In the genomic region with DNA sequence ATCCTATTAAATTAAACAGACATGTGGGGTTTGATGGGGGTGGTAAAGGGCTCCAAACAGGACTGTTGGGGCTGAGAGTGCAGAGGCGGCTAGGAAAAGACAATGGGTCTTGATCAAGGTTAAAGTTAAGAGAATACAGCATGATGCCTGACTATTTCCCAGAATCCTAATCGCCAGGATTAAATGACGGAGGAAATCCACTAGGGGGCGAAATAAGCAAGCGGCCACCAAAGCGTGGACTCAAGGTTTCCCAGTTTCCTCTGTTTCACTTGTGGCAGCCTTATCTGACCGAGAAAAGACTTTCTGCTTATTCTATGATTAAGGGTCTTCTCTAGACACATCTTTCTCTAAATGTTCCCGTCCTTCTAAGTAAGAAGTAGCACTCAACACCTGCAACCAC, we compare ENCODE assay signal across 8 mouse cellular contexts. TPM values are rescaled to one million over a fixed set of nuclear protein-coding genes. Genes with fewer than 3 reads are reported as not detected.
DNase-seq lines count a peak whose midpoint lies in the region; ATAC-seq and TF ChIP-seq lines count a peak whose summit lies in the region.

No protein-coding gene starts in this region.

- no peak overlapping the region for H3K4me2 ChIP-seq in liver, embryonic 12.5 days

- H3K4me3 ChIP-seq in liver, adult 2 months (ENCODE audit: insufficient read depth, low read depth, low read length) = no peak overlapping the region
- no peak overlapping the region for H3K4me3 ChIP-seq in liver, embryonic 12.5 days
- H3K4me3 ChIP-seq in cortical plate, adult 2 months (ENCODE audit: insufficient read depth, low read length) = no peak overlapping the region
- H3K4me3 ChIP-seq in thymus, adult 2 months (ENCODE audit: control insufficient read depth, insufficient read depth, low read length) = no peak overlapping the region

- DNase-seq in CD4-positive, CD25-positive, alpha-beta regulatory T cell, adult 2 months (ENCODE audit: low read depth, low spot score) = peak; percentile 5
- DNase-seq in liver, adult 2 months (ENCODE audit: extremely low read depth, low read depth, low spot score) = peak; percentile 5
- DNase-seq in gastrocnemius, postnatal 10 days = no peak
- DNase-seq in thymus, adult 2 months = no peak

- H3K79me2 ChIP-seq in liver, adult 2 months (ENCODE audit: control insufficient read depth, insufficient read depth, low read length) = no peaks in the 10 kb centered on the region

- H3K9me3 ChIP-seq in liver, embryonic 12.5 days (replicated peaks) = no peaks in the 10 kb centered on the region

- H3K27ac ChIP-seq in liver, adult 2 months (replicated peaks; ENCODE audit: insufficient read depth, low read depth, low read length) = no peak overlapping the region
- H3K27ac ChIP-seq in liver, embryonic 12.5 days = no peak overlapping the region
- H3K27ac ChIP-seq in cortical plate, adult 2 months (ENCODE audit: insufficient read depth, low read length) = no peak overlapping the region
- no peak overlapping the region for H3K27ac ChIP-seq in thymus, adult 2 months (ENCODE audit: control insufficient read depth, insufficient read depth, low read length)

- no peaks in the 10 kb centered on the region for H3K36me3 ChIP-seq in liver, adult 2 months (ENCODE audit: control insufficient read depth, insufficient read depth, low read length)
- H3K36me3 ChIP-seq in liver, embryonic 12.5 days = no peaks in the 10 kb centered on the region
- H3K36me3 ChIP-seq in thymus, adult 2 months (ENCODE audit: control insufficient read depth, insufficient read depth, low read length) = no peaks in the 10 kb centered on the region

- no peak overlapping the region for H3K9ac ChIP-seq in liver, adult 2 months (ENCODE audit: low read depth, low read length)
- no peak overlapping the region for H3K9ac ChIP-seq in liver, embryonic 12.5 days

- WGBS in liver, adult 2 months = 18% methylated on average over 8 of the region's 8 CpGs
- 13% methylated on average over 8 of the region's 8 CpGs for WGBS in liver, embryonic 12.5 days (ENCODE audit: insufficient replicate concordance)
- 23% methylated on average over 8 of the region's 8 CpGs for WGBS in thymus, adult 2 months

- no peak for TF ChIP-seq POLR2A in liver, adult 2 months (IDR thresholded peaks at IDR 0.05; ENCODE audit: extremely low read depth, insufficient read depth, low read length)
- no peak for TF ChIP-seq POLR2A in cortical plate, adult 2 months (IDR thresholded peaks at IDR 0.05; ENCODE audit: extremely low read depth, insufficient read depth, low read length)
- no peak for TF ChIP-seq POLR2A in thymus, adult 2 months (IDR thresholded peaks at IDR 0.05; ENCODE audit: control insufficient read depth, extremely low read depth, insufficient read depth, low read length, poor library complexity)

- peak; percentile 50 for TF ChIP-seq CTCF in liver, adult 2 months (IDR thresholded peaks at IDR 0.05; ENCODE audit: low read depth, low read length)
- TF ChIP-seq CTCF in cortical plate, adult 2 months (IDR thresholded peaks at IDR 0.05; ENCODE audit: extremely low read depth, insufficient read depth, low read length) = peak; percentile 73
- no peak for TF ChIP-seq CTCF in thymus, adult 2 months (IDR thresholded peaks at IDR 0.05; ENCODE audit: borderline replicate concordance, control insufficient read depth, extremely low read depth, insufficient read depth, low read length, poor library complexity)

- no peaks in the 10 kb centered on the region for H3K4me1 ChIP-seq in liver, adult 2 months (ENCODE audit: control insufficient read depth, insufficient read depth, low read length)
- no peaks in the 10 kb centered on the region for H3K4me1 ChIP-seq in liver, embryonic 12.5 days
- peaks cover 6% of the 10 kb centered on the region; the same call in 1 of the 2 replicates for H3K4me1 ChIP-seq in cortical plate, adult 2 months (ENCODE audit: control insufficient read depth, insufficient read depth, low read length)
- H3K4me1 ChIP-seq in thymus, adult 2 months (replicated peaks; ENCODE audit: control insufficient read depth, insufficient read depth, low read length) = no peaks in the 10 kb centered on the region

- no peak for ATAC-seq in CD4-positive, CD25-positive, alpha-beta regulatory T cell, adult 4 months
- ATAC-seq in liver, embryonic 12.5 days = no peak
- ATAC-seq in megakaryocyte-erythroid progenitor cell, adult 5-6 weeks (replicated peaks; ENCODE audit: low FRiP score, low TSS enrichment, poor library complexity, severe bottlenecking) = peak; percentile 54; the same call in 1 of the 2 replicates

- H3K27me3 ChIP-seq in liver, adult 2 months (ENCODE audit: control insufficient read depth, insufficient read depth, low read length) = no peaks in the 10 kb centered on the region
- no peaks in the 10 kb centered on the region for H3K27me3 ChIP-seq in liver, embryonic 12.5 days (replicated peaks)
- H3K27me3 ChIP-seq in thymus, adult 2 months (ENCODE audit: control insufficient read depth, insufficient read depth, low read length) = no peaks in the 10 kb centered on the region

RNA-seq across cellular contexts. Expression of gene Slc35f3, which starts 31.2 kb away (rescaled TPM):
- not detected for polyA plus RNA-seq in CD4-positive, CD25-positive, alpha-beta regulatory T cell, adult 4 months (2017; shearing (Covaris generic))
- not detected in 2 replicates for total RNA-seq in liver, adult 2 months (2014; rRNA removed)
- not detected in 2 replicates for polyA plus RNA-seq in liver, adult 2 months (2012; rRNA removed)
- 0.05 TPM in 1 of 2 replicates, not detected in the other for polyA plus RNA-seq in liver, embryonic 12.5 days (2016; fragmentation: Nextera tagmentation; extraction: Ambion mirVana)
- 11.7 and 11.9 TPM in 2 replicates for polyA plus RNA-seq in cortical plate, adult 2 months (2012; rRNA removed)
- total RNA-seq in megakaryocyte-erythroid progenitor cell, adult 5-6 weeks (2014; fragmentation: Nextera tagmentation) = not detected in 2 replicates
- not detected in 2 replicates for total RNA-seq in megakaryocyte-erythroid progenitor cell, adult 5-6 weeks (2017)
- under 1 TPM; 0.25 to 0.35 TPM for total RNA-seq in gastrocnemius, postnatal 10 days (2021)
- polyA plus RNA-seq in thymus, adult 2 months (2012; rRNA removed) = 0.08 TPM in 1 of 2 replicates, not detected in the other

Comparison
In these comparisons a context has a peak if more than half of its experiments do, and no peak if none do; other contexts are left out.
1. DNase-seq: peak in CD4-positive, CD25-positive, alpha-beta regulatory T cell, adult 2 months (single experiment) and liver, adult 2 months (single experiment); none in gastrocnemius, postnatal 10 days (single experiment) and thymus, adult 2 months (single experiment).
2. RNA of gene Slc35f3, which starts 31.2 kb away (polyA plus RNA-seq): 11.7 to 11.9 TPM in cortical plate, adult 2 months; 0.08 TPM in thymus, adult 2 months, 0.05 TPM in liver, embryonic 12.5 days, not detected in CD4-positive, CD25-positive, alpha-beta regulatory T cell, adult 4 months and not detected in liver, adult 2 months; every median in the first group is over 10 times any median in the second.